Mouse (Mus musculus) testis, adult 10 weeks (tissue): ENCODE data around the gene Pde4d. TPM values are rescaled to one million over a fixed set of nuclear protein-coding genes. Genes with fewer than 3 reads are reported as not detected.

Experiments used
- polyA plus RNA-seq: library from polyadenylated mRNA; stranded (reverse); fragments of 350-450 nt; fragmentation: Illumina TruSeq; extraction: RNeasy Lipid Tissue Mini Kit (QIAGEN cat#74804); gene quantifications from one replicate; pipeline ENCODE4 v1.2.3, GENCODE M21; 2014; ENCODE audit warnings: low read depth, low replicate concordance

The Pde4d gene
- polyA plus RNA-seq, result 3.3 TPM

DNA sequence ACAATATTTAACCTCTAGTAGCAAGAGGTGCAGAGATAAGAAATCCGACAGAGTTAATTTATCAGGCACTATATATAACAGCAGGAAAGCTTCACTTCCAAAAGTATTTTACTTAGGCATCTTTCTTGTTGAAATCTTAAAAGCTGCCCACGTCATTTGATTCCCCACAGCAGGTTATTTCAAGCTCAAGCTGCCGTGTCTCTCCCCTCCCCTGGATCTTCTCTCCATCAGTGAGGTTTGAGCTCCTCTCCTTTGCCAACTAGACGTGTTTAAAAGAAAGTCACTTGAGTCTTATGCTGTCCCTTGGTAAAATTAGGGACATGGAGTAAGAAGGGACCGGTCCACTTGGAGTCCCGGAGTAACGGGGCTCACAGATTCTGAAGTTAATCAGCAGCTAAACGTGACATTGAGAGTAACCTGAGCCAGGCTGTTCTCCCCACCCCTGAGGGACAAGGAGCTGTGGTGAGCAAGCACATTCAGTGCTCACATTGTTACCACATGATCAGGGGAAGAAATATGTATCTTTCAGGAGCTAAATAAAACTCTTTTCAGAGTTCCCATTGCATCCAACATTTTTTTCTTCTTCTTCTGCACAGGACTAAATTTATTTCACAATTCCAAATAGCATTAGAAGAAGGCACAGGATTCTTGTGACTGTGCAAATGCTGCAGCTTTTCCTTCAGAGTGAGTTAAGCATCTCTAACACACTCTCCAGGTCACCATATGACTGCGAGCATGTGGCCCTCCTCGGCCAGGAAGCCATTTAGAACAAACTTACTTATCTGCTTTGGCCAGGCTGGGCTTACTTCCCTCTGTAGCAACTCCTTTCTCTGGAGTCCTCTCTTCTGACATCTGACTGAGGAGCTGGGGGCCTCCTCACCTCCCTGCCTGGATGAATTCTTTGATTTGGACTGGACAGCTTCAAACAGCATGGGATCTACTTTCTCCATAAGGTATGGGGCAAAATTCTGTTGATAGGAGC is at the start of gene Pde4d:
Gene Pde4d (plus strand): TSS at position 833 of the 982 bp plus-strand sequence.

Other genes starting within 250 kb of the Pde4d start
- gene Elovl7, start 235.5 kb upstream of the Pde4d start, polyA plus RNA-seq, result 0.90 TPM
- 6.3 TPM for gene Depdc1b, start 133.6 kb upstream of the Pde4d start, polyA plus RNA-seq